Mouse (Mus musculus) neutrophil, adult 5-6 weeks (primary cell): Measurements from ENCODE around the gene Tfpi2. TPM values are rescaled to one million over a fixed set of nuclear protein-coding genes. Genes with fewer than 3 reads are reported as not detected.

ENCODE experiments used
- ATAC-seq: fragments of 151-379, 151-347 bp; 2 replicates; pipeline ENCODE4 v1.8.0; 2017; ENCODE audit warnings: mild to moderate bottlenecking, moderate TSS enrichment; ENCODE audit not compliant: insufficient number of reproducible peaks, poor library complexity, low FRiP score, severe bottlenecking; ENCODE audit errors: extremely low read depth
- total RNA-seq: library from RNA; stranded (forward); fragments of 200-1000 nt; gene quantifications from 2 replicates; pipeline ENCODE4 v1.2.3, GENCODE M21; 2017

The Tfpi2 gene
- total RNA-seq: not detected in 2 replicates

DNA sequence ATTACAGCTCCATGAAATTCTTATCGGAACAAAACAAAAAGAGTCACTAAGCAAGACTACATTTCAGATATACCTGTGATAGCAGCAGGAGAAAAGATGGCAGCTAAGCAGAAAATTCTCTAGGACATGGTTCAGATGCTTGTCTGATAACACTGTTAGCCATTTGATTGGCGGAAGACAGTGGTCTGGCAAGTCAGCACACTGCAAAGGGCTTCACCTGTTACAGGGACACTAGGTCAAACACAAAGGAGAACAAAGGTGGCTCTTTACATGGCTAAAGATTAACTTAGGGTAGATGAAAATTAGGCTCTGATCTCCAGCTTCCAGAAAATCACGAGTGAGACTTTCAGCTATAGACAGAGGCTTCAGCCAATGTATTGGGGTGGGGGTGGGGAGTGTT is at the start of gene Tfpi2:
Tfpi2 (minus strand) TSS at position 170 of the 400 bp plus-strand sequence.
- no peak for ATAC-seq

DNA sequence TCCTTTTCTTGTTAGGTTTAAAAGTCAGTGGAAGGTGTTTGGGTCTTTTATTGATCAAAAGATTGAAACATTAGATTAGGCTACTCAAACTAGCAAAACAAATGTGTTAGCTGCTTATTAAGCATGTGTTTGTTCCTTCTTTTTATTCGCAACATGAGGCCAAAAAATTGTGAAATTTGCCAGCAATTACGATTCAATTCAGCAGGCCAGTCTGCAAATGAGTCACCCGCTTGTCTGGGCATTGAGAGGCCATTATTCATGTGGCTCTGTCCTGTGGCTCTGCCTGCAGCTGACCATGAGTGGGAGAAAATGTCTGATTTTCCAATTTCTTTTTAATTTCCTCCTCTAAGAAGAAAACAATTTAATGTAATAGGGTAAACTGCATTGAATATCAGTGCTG is 42.2 kb upstream of the Tfpi2 start:
- no peak for ATAC-seq

DNA sequence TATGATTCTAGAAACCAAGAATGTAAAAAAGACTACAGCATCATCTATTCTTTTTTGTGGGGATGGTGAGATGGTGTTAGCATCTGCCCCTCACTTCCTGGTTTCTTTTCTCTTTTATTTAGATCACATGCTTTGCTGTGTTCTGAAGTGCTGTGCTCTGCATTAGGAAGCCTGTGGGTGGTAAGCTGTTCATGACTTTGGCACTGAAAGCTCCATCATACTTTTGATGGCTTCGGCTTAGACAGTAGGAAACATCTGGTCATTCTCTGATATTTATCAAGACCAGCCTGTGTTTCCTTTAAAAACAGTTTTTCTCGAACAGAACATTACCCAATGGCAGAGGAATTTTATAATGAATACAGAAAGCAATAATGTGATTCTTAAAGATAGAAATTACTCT is 37.6 kb upstream of the Tfpi2 start:
- ATAC-seq: no peak

GRCm38 (mm10) chr6:4022645-4023044 is 33.9 kb upstream of the Tfpi2 start:
- no peak for ATAC-seq

GRCm38 (mm10) chr6:4009548-4009947 is 20.8 kb upstream of the Tfpi2 start:
- no peak for ATAC-seq

GRCm38 (mm10) chr6:4008501-4009040 is 19.9 kb upstream of the Tfpi2 start:
- ATAC-seq: no peak

- no peak for ATAC-seq
Observed at GRCm38 (mm10) chr6:4004808-4005207, 16.1 kb upstream of the Tfpi2 start.

DNA sequence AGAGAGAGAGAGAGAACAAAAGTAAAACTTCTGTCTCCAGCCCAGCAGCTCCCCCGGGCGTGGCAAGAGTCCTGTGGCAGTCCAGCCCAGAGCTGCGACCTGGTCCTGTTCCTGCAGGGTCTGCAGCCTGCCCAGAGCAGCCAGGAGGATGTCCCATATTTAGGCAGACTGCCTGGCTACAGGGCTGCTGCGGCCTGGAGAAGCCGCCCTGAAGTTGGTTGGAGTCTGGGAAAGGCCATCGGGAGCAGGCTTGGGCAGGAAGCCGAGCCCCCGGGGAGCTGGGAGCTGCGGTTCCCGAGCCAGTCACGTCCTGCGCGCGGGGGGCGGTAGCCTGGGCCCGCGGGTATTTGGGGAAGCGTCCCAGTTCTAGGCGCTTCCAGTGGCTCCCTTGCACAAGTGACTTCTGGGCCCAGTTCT is 15.2 kb upstream of the Tfpi2 start, which contains the start of gene Gng11:
Gng11 (plus strand) TSS at position 15 of the 417 bp plus-strand sequence.
- no peak for ATAC-seq

GRCm38 (mm10) chr6:4003445-4003844 is 14.7 kb upstream of the Tfpi2 start:
- ATAC-seq: no peak

DNA sequence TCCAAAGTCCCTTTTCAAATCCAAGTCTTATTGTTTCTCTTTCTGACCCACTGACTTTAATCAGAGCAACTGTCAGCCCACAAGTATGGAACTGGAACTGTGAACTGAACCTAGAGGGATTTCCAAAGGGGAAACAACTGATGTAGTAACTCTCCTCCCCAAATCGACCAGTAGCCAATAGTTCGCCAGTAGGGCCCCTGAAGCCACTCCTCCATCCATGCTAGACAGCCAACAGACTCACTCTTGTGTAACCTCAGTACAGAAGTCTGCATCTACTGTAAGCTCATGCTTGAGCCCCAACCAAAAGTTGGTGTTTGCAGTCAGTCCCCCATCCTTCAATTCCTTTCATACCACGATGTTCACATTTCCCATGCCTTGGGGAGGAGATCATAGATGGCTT is 12.0 kb upstream of the Tfpi2 start:
- ATAC-seq: no peak

DNA sequence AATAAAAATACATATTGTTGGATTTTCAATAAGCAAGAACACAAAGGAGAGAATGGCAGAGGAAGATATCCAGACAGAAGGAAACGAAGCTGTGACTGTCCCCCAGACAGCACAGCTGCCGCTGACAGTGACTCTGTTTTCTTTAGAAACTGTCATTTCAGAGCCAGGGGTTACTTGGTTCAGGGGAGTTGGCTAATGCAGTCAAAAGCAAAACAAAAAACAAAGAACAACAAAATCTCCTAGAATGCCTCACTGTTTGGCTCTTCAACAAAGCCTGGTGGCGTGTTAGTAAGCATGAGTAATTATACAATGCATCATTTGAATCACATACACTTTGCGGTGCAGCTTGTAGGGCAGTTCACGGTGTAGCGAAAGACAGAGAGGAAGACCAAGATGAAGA is 10.6 kb upstream of the Tfpi2 start:
- no peak for ATAC-seq

- no peak for ATAC-seq
Observed at GRCm38 (mm10) chr6:3998089-3998488, 9.4 kb upstream of the Tfpi2 start.

- no peak for ATAC-seq
Observed at GRCm38 (mm10) chr6:3993492-3993891, 4.8 kb upstream of the Tfpi2 start, which contains the start of gene Gngt1. Gngt1 (plus strand) TSS chr6:3993792.

GRCm38 (mm10) chr6:3982661-3983284 is 5.9 kb downstream of the Tfpi2 start:
- no peak for ATAC-seq

GRCm38 (mm10) chr6:3973679-3974078 is 15.0 kb downstream of the Tfpi2 start:
- no peak for ATAC-seq

DNA sequence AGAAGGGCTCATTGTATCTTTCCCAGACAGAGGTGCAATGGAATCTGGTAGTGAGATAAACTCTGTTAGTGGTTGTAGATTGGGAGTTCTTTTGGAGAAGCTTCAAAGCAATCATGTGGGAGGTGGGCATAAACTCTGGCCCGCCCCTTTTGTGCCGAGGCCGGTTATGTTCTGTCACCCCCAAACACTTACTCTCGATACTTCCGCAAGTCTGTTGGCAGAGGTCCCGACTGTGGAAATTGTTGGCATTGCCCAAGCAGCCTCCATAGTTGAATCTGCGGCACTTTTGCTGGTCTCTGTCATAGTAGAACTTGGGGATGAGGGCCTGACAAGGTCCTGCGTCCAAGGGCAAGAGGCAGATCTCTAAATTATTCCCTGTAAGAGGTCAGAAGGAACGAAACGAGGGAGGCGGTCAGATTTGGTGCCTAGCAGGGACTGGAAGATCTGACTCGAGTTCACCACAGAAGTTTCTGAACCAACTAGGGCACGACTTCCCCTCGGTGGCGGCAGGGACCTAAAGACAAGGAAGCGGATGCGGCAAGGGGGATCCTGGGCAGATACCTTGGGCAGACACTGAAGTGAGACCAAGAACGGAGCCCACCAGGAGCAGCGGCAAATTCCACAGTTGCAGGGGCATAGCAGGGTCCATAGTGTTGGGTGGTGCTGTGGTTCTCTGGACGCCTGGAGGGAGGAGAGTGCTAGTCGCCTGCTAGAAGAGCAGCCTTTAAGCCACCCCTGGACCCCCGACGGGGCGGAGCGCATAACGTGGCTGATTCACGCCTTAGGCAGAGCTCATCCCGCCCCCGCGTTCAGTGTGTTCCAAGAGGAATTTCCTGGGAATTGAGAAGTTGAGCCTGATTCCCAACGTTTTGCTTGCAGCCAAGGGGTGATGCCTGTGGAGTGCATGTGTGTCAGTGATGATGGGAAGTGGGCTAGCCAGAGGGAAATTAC is 20.8 kb downstream of the Tfpi2 start:
- peak; percentile 30; the same call in 1 of the 2 replicates for ATAC-seq

DNA sequence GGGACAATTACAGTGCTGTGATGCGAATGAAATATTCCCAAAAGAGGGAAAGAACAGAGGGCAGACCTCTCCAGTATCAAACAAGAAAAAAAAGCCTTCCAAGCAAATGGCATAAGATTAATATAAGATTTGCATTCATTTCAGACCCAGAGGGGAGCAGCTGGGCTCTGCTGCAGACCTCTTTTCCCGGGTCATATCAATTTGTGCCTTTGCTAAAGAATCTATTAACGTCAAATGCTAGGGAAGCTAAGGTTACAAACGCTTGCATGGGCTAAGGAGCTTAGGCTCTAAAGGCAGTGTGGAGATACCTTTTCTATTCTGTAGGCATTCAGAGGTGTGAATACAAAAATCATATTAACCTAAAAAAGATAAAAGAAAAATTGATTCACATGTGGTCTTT is 33.8 kb downstream of the Tfpi2 start:
- ATAC-seq: no peak

GRCm38 (mm10) chr6:3936140-3936714 is 52.5 kb downstream of the Tfpi2 start:
- no peak for ATAC-seq

- no peak for ATAC-seq
Observed at GRCm38 (mm10) chr6:3935606-3936005, 53.1 kb downstream of the Tfpi2 start.
